Mouse (Mus musculus): ENCODE results near the gene Isg20l2.

- TF ChIP-seq CTCF (IDR thresholded peaks at IDR 0.05; ENCODE audit: low read depth) (no peak), EP300 (IDR thresholded peaks at IDR 0.05; ENCODE audit: low read depth) (no peak)
Observed at GRCm38 (mm10) chr3:87970939-87971488, 40.9 kb downstream of the Isg20l2 start, which contains the start of gene Nes.

Measured in liver, postnatal 0 days (tissue).